16 mouse cellular contexts compared by ENCODE assay signal in the genomic region with DNA sequence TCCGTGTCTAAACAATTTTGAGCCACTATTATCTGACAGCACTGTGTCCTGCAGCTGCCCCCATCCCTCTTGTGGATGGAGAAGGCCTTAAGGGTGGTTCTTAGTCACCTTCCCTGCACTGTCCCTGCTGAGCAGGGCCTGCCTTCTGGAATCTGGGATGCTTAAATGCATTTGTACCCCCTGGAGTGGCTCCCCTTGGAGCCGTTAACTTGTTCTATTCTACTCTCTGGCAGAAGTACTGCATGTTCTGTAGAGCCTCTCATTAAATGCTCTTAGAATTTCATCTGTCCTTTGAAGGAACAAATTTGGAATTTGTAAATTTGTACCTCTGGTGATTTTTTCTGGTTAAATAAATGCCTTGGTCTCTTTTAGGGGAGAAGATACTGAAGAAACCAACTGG.
"Had no signal": no experiment of that assay in that cellular context is flagged by ENCODE, and none has a peak within 500 bp of the region (broad histone marks: within the 10 kb centered on the region; RNA-seq: fewer than 3 reads in every experiment).

No protein-coding gene starts in this region.

- H3K4me1 ChIP-seq: midbrain, embryonic 10.5 days; midbrain, embryonic 12.5 days; neural tube, embryonic 13.5 days; stomach, embryonic 15.5 days had no signal

- H3K9me3 ChIP-seq: midbrain, embryonic 10.5 days; midbrain, embryonic 12.5 days; neural tube, embryonic 13.5 days; stomach, embryonic 15.5 days had no signal

- H3K27me3 ChIP-seq: midbrain, embryonic 12.5 days; neural tube, embryonic 13.5 days; stomach, embryonic 15.5 days had no signal

- DNase-seq: lung, adult 18-20 months; lung, embryonic 14.5 days; lung, postnatal 10 days; lung, postnatal 4 days; midbrain, embryonic 14.5 days; right cerebral cortex, postnatal 14 days; thymus, adult 2 months; thymus, postnatal 25 days; thymus, postnatal 4 days had no signal

- H3K27ac ChIP-seq: midbrain, embryonic 10.5 days; midbrain, embryonic 12.5 days; neural tube, embryonic 13.5 days; stomach, embryonic 15.5 days; stomach, postnatal 0 days had no signal

- H3K4me3 ChIP-seq: midbrain, embryonic 10.5 days; midbrain, embryonic 12.5 days; myocyte; neural tube, embryonic 13.5 days; stomach, embryonic 15.5 days had no signal

- ATAC-seq: midbrain, embryonic 16.5 days had no signal

- H3K9ac ChIP-seq: lung, embryonic 14.5 days; midbrain, embryonic 12.5 days; neural tube, embryonic 13.5 days; stomach, embryonic 15.5 days had no signal

- H3K4me2 ChIP-seq: lung, embryonic 14.5 days; midbrain, embryonic 12.5 days; neural tube, embryonic 13.5 days; stomach, embryonic 15.5 days had no signal
